Mouse (Mus musculus) testis, adult 2 months (tissue): ENCODE results near the gene Lrmp. TPM values are rescaled to one million over a fixed set of nuclear protein-coding genes. Genes with fewer than 3 reads are reported as not detected.

Source experiments
- H3K27ac ChIP-seq: fragments of 200-500 bp; 2 replicates; pipeline ENCODE4 v1.5.1; 2012; ENCODE audit warnings: low read depth, low read length; ENCODE audit not compliant: control insufficient read depth, insufficient read depth
- H3K27me3 ChIP-seq: fragments of 200-500 bp; 2 replicates; pipeline ENCODE4 v1.6.1; 2012; ENCODE audit warnings: mild to moderate bottlenecking, low read length, moderate library complexity; ENCODE audit not compliant: control insufficient read depth, insufficient read depth
- H3K36me3 ChIP-seq: fragments of 200-500 bp; 2 replicates; pipeline ENCODE4 v1.6.1; 2012; ENCODE audit warnings: mild to moderate bottlenecking, low read length; ENCODE audit not compliant: control insufficient read depth, insufficient read depth
- H3K4me1 ChIP-seq: fragments of 200-500 bp; 2 replicates; pipeline ENCODE4 v1.6.1; 2012; ENCODE audit warnings: low read length; ENCODE audit not compliant: control insufficient read depth, insufficient read depth
- H3K4me3 ChIP-seq: fragments of 200-500 bp; 2 replicates; pipeline ENCODE4 v1.5.1; 2012; ENCODE audit warnings: low read depth, mild to moderate bottlenecking, low read length, moderate library complexity, mixed read lengths; ENCODE audit not compliant: control insufficient read depth
- CTCF ChIP-seq: fragments of 200-500 bp; IDR thresholded peaks from 2 replicates; pipeline ENCODE4 v1.5.1; 2012; ENCODE audit warnings: low read depth, mild to moderate bottlenecking, inconsistent platforms, low read length, moderate library complexity; ENCODE audit not compliant: control insufficient read depth, insufficient read depth, insufficient replicate concordance
- POLR2A ChIP-seq: fragments of 200-500 bp; IDR thresholded peaks from 2 replicates; pipeline ENCODE4 v1.6.1; 2012; ENCODE audit warnings: low read depth, mild to moderate bottlenecking, inconsistent platforms, low read length, moderate library complexity; ENCODE audit not compliant: control insufficient read depth
- polyA plus RNA-seq: library from polyadenylated mRNA; depleted of rRNA; stranded (reverse); fragments of >200 nt; gene quantifications from 2 replicates; pipeline ENCODE4 v1.2.3, GENCODE M21; 2012

The Lrmp gene
- polyA plus RNA-seq, 1 experiment: 2.4 TPM

DNA sequence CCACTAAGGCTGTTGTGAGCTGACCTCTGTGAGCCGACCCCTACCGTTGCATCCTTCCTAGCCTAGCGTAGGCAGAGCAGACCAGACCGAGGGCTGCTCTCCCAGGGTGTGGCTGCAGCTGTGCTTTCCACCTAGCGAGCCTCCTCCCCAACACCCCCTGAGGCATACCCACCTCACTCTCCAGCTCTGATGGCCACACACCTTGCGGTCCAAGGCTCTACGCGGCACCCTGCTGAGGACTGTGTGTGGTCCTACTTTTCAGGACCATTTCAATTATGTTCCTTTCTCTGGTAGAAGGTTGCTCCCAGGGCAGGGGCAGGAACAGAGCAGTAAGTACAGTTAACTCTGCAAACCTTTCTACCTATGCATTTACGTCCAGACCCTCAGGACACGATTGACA is 61.0 kb downstream of the Lrmp start:
- H3K4me1 ChIP-seq: peaks cover 11% of the 10 kb centered on the region
- no peaks in the 10 kb centered on the region for H3K27me3 ChIP-seq
- H3K36me3 ChIP-seq: no peaks in the 10 kb centered on the region
- H3K27ac ChIP-seq: no peak overlapping the region
- no peak overlapping the region for H3K4me3 ChIP-seq
- no peak for TF ChIP-seq POLR2A
- TF ChIP-seq CTCF: no peak

GRCm38 (mm10) chr6:145179665-145180064 is 64.2 kb downstream of the Lrmp start:
- Histone ChIP-seq H3K4me3 (no peak overlapping the region), H3K36me3 (no peaks in the 10 kb centered on the region), H3K4me1 (peaks cover 9% of the 10 kb centered on the region), H3K27me3 (no peaks in the 10 kb centered on the region), H3K27ac (no peak overlapping the region)
- no peak for TF ChIP-seq POLR2A
- peak; percentile 40; the same call in 1 of the 2 replicates for TF ChIP-seq CTCF

GRCm38 (mm10) chr6:145182044-145182443 is 66.6 kb downstream of the Lrmp start:
- H3K4me3 ChIP-seq: no peak overlapping the region
- no peaks in the 10 kb centered on the region for H3K36me3 ChIP-seq
- peak; percentile 35; the same call in 1 of the 2 replicates for TF ChIP-seq POLR2A
- TF ChIP-seq CTCF: no peak
- H3K27ac ChIP-seq: peak overlapping the region; percentile 63
- no peaks in the 10 kb centered on the region; the same call in 1 of the 2 replicates for H3K4me1 ChIP-seq
- H3K27me3 ChIP-seq: no peaks in the 10 kb centered on the region

DNA sequence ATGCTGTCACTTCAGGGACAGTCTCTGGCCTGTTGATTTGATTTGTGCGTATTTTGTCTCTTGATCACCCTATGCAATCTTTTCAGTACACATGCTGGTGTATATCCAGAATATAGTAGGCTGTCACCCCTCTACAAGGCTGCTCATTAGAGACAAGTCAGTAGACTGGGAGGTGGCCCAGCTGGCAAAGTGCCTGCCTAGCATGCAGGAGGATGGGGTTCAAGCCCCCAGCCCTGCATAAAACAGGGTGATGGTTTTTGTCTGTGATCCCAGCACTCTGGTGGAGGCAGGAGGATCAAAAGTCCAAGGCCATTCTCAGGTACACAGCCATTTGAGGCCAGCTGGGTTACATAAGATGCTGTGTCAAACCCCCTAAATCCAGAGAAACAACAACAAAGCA is 70.6 kb downstream of the Lrmp start:
- Histone ChIP-seq H3K4me1 (peaks cover 5% of the 10 kb centered on the region; the same call in 1 of the 2 replicates), H3K36me3 (no peaks in the 10 kb centered on the region), H3K4me3 (no peak overlapping the region), H3K27me3 (no peaks in the 10 kb centered on the region), H3K27ac (no peak overlapping the region)
- TF ChIP-seq CTCF (no peak), POLR2A (no peak)

- Histone ChIP-seq H3K4me3 (peak overlapping the region; percentile 57), H3K27me3 (no peaks in the 10 kb centered on the region), H3K27ac (no peak overlapping the region), H3K36me3 (no peaks in the 10 kb centered on the region; the same call in 1 of the 2 replicates), H3K4me1 (peaks cover 5% of the 10 kb centered on the region; the same call in 1 of the 2 replicates)
- TF ChIP-seq POLR2A: no peak
- 0 out of 2 replicates have a peak, but pooled peaks have one; percentile 1 for TF ChIP-seq CTCF
Observed at GRCm38 (mm10) chr6:145187093-145188088, 71.9 kb downstream of the Lrmp start.

GRCm38 (mm10) chr6:145193038-145193437 is 77.6 kb downstream of the Lrmp start:
- no peak overlapping the region for H3K4me3 ChIP-seq
- TF ChIP-seq CTCF: no peak
- H3K27ac ChIP-seq: no peak overlapping the region
- no peaks in the 10 kb centered on the region for H3K27me3 ChIP-seq
- H3K4me1 ChIP-seq: no peaks in the 10 kb centered on the region
- no peaks in the 10 kb centered on the region; the same call in 1 of the 2 replicates for H3K36me3 ChIP-seq

GRCm38 (mm10) chr6:145193446-145193845 is 78.0 kb downstream of the Lrmp start:
- no peak for TF ChIP-seq CTCF
- TF ChIP-seq POLR2A: no peak
- Histone ChIP-seq H3K27me3 (no peaks in the 10 kb centered on the region), H3K27ac (no peak overlapping the region), H3K4me1 (no peaks in the 10 kb centered on the region), H3K36me3 (no peaks in the 10 kb centered on the region; the same call in 1 of the 2 replicates), H3K4me3 (no peak overlapping the region)
